Mouse (Mus musculus) MEL (cell line): ENCODE measurements around the gene Ltn1. TPM values are rescaled to one million over a fixed set of nuclear protein-coding genes. Genes with fewer than 3 reads are reported as not detected.

Experiments
- DNase-seq: peaks from one replicate; pipeline ENCODE4 v3.0.0; 2011; ENCODE audit warnings: low read depth, low spot score
- H3K27ac ChIP-seq: 2 replicates; pipeline ENCODE4 v1.5.1; 2012; ENCODE audit warnings: low read depth, mild to moderate bottlenecking, control low read depth, low read length, moderate library complexity; ENCODE audit not compliant: control insufficient read depth
- H3K27me3 ChIP-seq, 2 experiments: fragments of 150-350 bp in 1 of 2; sonication (generic) in 1 of 2; 2 replicates each; pipeline ENCODE4 v1.6.1; 2012; ENCODE audit warnings: low read length in 2 of 2, mild to moderate bottlenecking in 2 of 2, improper control_type of control experiment in 1 of 2, moderate library complexity in 1 of 2; ENCODE audit not compliant: insufficient read depth in 2 of 2, control insufficient read depth in 1 of 2
- H3K36me3 ChIP-seq, 2 experiments: 2 replicates each; pipeline ENCODE4 v1.6.1; 2012 to 2014; ENCODE audit warnings: low read length in 2 of 2, improper control_type of control experiment in 1 of 2, inconsistent platforms in 1 of 2, mild to moderate bottlenecking in 1 of 2; ENCODE audit not compliant: insufficient read depth in 2 of 2, control insufficient read depth in 1 of 2
- H3K4me1 ChIP-seq, 2 experiments: fragments of 150-350 bp in 1 of 2; sonication (generic) in 1 of 2; 2 replicates each; pipeline ENCODE4 v1.6.1; 2012; ENCODE audit warnings: low read length in 2 of 2, improper control_type of control experiment in 1 of 2, mild to moderate bottlenecking in 1 of 2; ENCODE audit not compliant: insufficient read depth in 2 of 2, control insufficient read depth in 1 of 2
- H3K4me3 ChIP-seq, 2 experiments: fragments of 150-350 bp in 1 of 2; sonication (generic) in 1 of 2; 2 replicates each; pipeline ENCODE4 v1.5.1; 2012; ENCODE audit warnings: low read depth in 2 of 2, low read length in 2 of 2, mild to moderate bottlenecking in 2 of 2, moderate library complexity in 2 of 2, control low read depth in 1 of 2, improper control_type of control experiment in 1 of 2; ENCODE audit not compliant: control insufficient read depth in 1 of 2, insufficient read depth in 1 of 2
- H3K79me2 ChIP-seq: 2 replicates; pipeline ENCODE4 v1.6.1; 2012; ENCODE audit warnings: mild to moderate bottlenecking, low read length, moderate library complexity; ENCODE audit not compliant: control insufficient read depth, poor library complexity, insufficient read depth
- H3K9ac ChIP-seq: 2 replicates; pipeline ENCODE4 v1.6.1; 2012; ENCODE audit warnings: low read depth, mild to moderate bottlenecking, control low read depth, low read length, moderate library complexity; ENCODE audit not compliant: control insufficient read depth, poor library complexity, severe bottlenecking
- H3K9me3 ChIP-seq: fragments of 150-350 bp; sonication (generic); replicated peaks from 2 replicates; pipeline ENCODE4 v1.6.1; 2012; ENCODE audit warnings: mild to moderate bottlenecking, low read length, improper control_type of control experiment, moderate library complexity; ENCODE audit not compliant: insufficient read depth
- BHLHE40 ChIP-seq: IDR thresholded peaks from 2 replicates; pipeline ENCODE4 v1.6.1; 2012; ENCODE audit warnings: low read depth, mild to moderate bottlenecking, inconsistent platforms, low read length, improper control_type of control experiment, borderline replicate concordance
- CHD2 ChIP-seq: IDR thresholded peaks from 2 replicates; pipeline ENCODE4 v1.6.1; 2011; ENCODE audit warnings: low read length, improper control_type of control experiment
- CTCF ChIP-seq, 3 experiments: IDR thresholded peaks in 2 of 3; conservative IDR thresholded peaks in 1 of 3; 2 replicates each; pipeline ENCODE4 v1.5.1; 2011 to 2012; ENCODE audit warnings: low read length in 3 of 3, low read depth in 2 of 3, mild to moderate bottlenecking in 2 of 3, improper control_type of control experiment in 1 of 3, inconsistent platforms in 1 of 3, mixed read lengths in 1 of 3, moderate library complexity in 1 of 3; ENCODE audit not compliant: control insufficient read depth in 1 of 3, insufficient read depth in 1 of 3, poor library complexity in 1 of 3, severe bottlenecking in 1 of 3
- E2F4 ChIP-seq: IDR thresholded peaks from 2 replicates; pipeline ENCODE4 v1.6.1; 2011; ENCODE audit warnings: low read depth, low read length, improper control_type of control experiment, borderline replicate concordance
- ETS1 ChIP-seq: IDR thresholded peaks from 2 replicates; pipeline ENCODE4 v1.6.1; 2012; ENCODE audit warnings: low read depth, mild to moderate bottlenecking, inconsistent platforms, low read length, improper control_type of control experiment, moderate library complexity
- GABPA ChIP-seq: IDR thresholded peaks from 2 replicates; pipeline ENCODE4 v1.6.1; 2012; ENCODE audit warnings: low read depth, mild to moderate bottlenecking, inconsistent platforms, low read length, improper control_type of control experiment, moderate library complexity
- GATA1 ChIP-seq: IDR thresholded peaks from 2 replicates; pipeline ENCODE4 v1.6.1; 2011; ENCODE audit warnings: low read depth, low read length, improper control_type of control experiment
- HCFC1 ChIP-seq: IDR thresholded peaks from 2 replicates; pipeline ENCODE4 v1.6.1; 2012; ENCODE audit warnings: low read depth, mild to moderate bottlenecking, inconsistent platforms, low read length, improper control_type of control experiment, moderate library complexity
- KAT2A ChIP-seq: conservative IDR thresholded peaks from 2 replicates; pipeline ENCODE4 v1.6.1; 2012; ENCODE audit warnings: low read depth, low read length, improper control_type of control experiment, inconsistent platforms
- MAFK ChIP-seq: IDR thresholded peaks from 2 replicates; pipeline ENCODE4 v1.6.1; 2011; ENCODE audit warnings: low read depth, mild to moderate bottlenecking, low read length, improper control_type of control experiment, borderline replicate concordance
- MAZ ChIP-seq: IDR thresholded peaks from 2 replicates; pipeline ENCODE4 v1.6.1; 2012; ENCODE audit warnings: low read depth, mild to moderate bottlenecking, inconsistent platforms, low read length, improper control_type of control experiment
- MXI1 ChIP-seq: IDR thresholded peaks from 2 replicates; pipeline ENCODE4 v1.6.1; 2011; ENCODE audit warnings: mild to moderate bottlenecking, low read depth, low read length, improper control_type of control experiment
- NELFE ChIP-seq: IDR thresholded peaks from 2 replicates; pipeline ENCODE4 v1.6.1; 2011; ENCODE audit warnings: low read depth, low read length, improper control_type of control experiment
- POLR2A ChIP-seq, 2 experiments: IDR thresholded peaks; 2 replicates each; pipeline ENCODE4 v1.6.1; 2011 to 2012; ENCODE audit warnings: low read length in 2 of 2, mild to moderate bottlenecking in 2 of 2, control low read depth in 1 of 2, improper control_type of control experiment in 1 of 2, low read depth in 1 of 2, moderate library complexity in 1 of 2; ENCODE audit not compliant: control insufficient read depth in 1 of 2, insufficient read depth in 1 of 2, poor library complexity in 1 of 2
- RAD21 ChIP-seq: IDR thresholded peaks from 2 replicates; pipeline ENCODE4 v1.6.1; 2011; ENCODE audit warnings: mild to moderate bottlenecking, low read depth, low read length, improper control_type of control experiment
- RCOR1 ChIP-seq: IDR thresholded peaks from 2 replicates; pipeline ENCODE4 v1.6.1; 2012; ENCODE audit warnings: low read depth, mild to moderate bottlenecking, inconsistent platforms, low read length, improper control_type of control experiment
- SMC3 ChIP-seq: IDR thresholded peaks from 2 replicates; pipeline ENCODE4 v1.6.1; 2011; ENCODE audit warnings: low read depth, low read length, improper control_type of control experiment
- TAL1 ChIP-seq: IDR thresholded peaks from 2 replicates; pipeline ENCODE4 v1.6.1; 2012; ENCODE audit warnings: mild to moderate bottlenecking, inconsistent platforms, low read length, moderate library complexity, mixed read lengths
- TBP ChIP-seq: IDR thresholded peaks from 2 replicates; pipeline ENCODE4 v1.8.0; 2011; ENCODE audit warnings: low read depth, low read length, improper control_type of control experiment
- TCF12 ChIP-seq: IDR thresholded peaks from 2 replicates; pipeline ENCODE4 v1.6.1; 2014; ENCODE audit warnings: low read depth, mild to moderate bottlenecking, inconsistent platforms, low read length, improper control_type of control experiment, moderate library complexity
- USF1 ChIP-seq: IDR thresholded peaks from 2 replicates; pipeline ENCODE4 v1.6.1; 2014; ENCODE audit warnings: low read depth, mild to moderate bottlenecking, inconsistent platforms, low read length, improper control_type of control experiment, moderate library complexity
- ZC3H11A ChIP-seq: IDR thresholded peaks from 2 replicates; pipeline ENCODE4 v1.6.1; 2012; ENCODE audit warnings: low read depth, mild to moderate bottlenecking, inconsistent platforms, low read length, improper control_type of control experiment
- ZKSCAN1 ChIP-seq: IDR thresholded peaks from 2 replicates; pipeline ENCODE4 v1.6.1; 2012; ENCODE audit warnings: low read depth, mild to moderate bottlenecking, inconsistent platforms, low read length, improper control_type of control experiment, moderate library complexity
- ZNF384 ChIP-seq: IDR thresholded peaks from 2 replicates; pipeline ENCODE4 v1.6.1; 2012; ENCODE audit warnings: low read depth, mild to moderate bottlenecking, inconsistent platforms, low read length, improper control_type of control experiment
- polyA plus RNA-seq, 2 experiments: library from polyadenylated mRNA; stranded (reverse) in 1 of 2; unstranded in 1 of 2; fragments of >175 nt in 1 of 2; fragments of >200 nt in 1 of 2; gene quantifications; 2 replicates each; pipeline versions ENCODE4 v1.2.1 to v1.2.4; 2012; ENCODE audit warnings: low replicate concordance in 2 of 2, low read depth in 1 of 2; ENCODE audit not compliant: insufficient read length in 2 of 2, insufficient read depth in 1 of 2, missing spikeins in 1 of 2
- total RNA-seq: library from RNA; depleted of rRNA; stranded (reverse); fragments of 300-350 nt; gene quantifications from 2 replicates; pipeline ENCODE4 v1.2.3, GENCODE M21; 2012

The Ltn1 gene
- total and polyA plus RNA-seq, 3 experiments, result 16.0 to 55.9 (median 22.3) TPM

DNA sequence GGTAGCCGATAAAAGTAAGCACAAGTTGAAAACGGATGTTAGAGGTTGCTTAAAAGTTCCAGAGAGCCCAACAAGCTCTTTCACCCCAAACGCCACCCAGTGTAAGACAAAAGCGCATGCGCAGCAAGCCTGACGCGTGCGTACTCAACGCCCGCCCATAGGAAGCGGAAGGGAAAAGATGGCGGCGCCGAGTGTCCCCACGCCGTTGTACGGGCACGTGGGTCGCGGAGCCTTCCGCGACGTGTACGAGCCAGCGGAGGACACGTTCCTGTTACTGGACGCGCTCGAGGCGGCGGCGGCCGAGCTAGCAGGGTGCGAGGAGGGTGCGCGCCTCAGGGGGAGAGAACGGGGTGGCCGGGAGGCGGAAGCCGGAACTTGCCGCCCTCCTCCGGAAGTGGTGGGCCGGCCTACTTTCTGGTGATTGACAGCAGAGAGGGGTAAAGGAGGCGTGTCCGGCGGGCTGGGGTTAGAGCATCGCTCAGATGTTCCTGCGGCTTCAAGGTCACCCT lies 78.3 kb downstream of the Ltn1 start, which contains the start of gene N6amt1 (continued):
- TF ChIP-seq POLR2A (IDR thresholded peaks at IDR 0.05; ENCODE audit: control insufficient read depth in 1 of 2, insufficient read depth in 1 of 2, low read depth in 1 of 2, low read length in 2 of 2, poor library complexity in 1 of 2) (peak; percentile 64 to 87; a peak in 3 of 4 replicates), GABPA (0 out of 2 replicates have a peak, but pooled peaks have one; percentile 48), USF1 (peak; percentile 53; the same call in 1 of the 2 replicates), ETS1 (no peak; the same call in 1 of the 2 replicates), TAL1 (no peak), MAZ (peak; percentile 70), CTCF (IDR thresholded peaks at IDR 0.05 in 2 of 3, conservative IDR thresholded peaks at IDR 0.05 in 1 of 3; ENCODE audit: control insufficient read depth in 1 of 3, insufficient read depth in 1 of 3, low read depth in 2 of 3, low read length in 3 of 3, poor library complexity in 1 of 3, severe bottlenecking in 1 of 3) (no peak), CHD2 (no peak), TCF12 (peak; percentile 79), KAT2A (peak; percentile 66; the same call in 1 of the 2 replicates), NELFE (peak; percentile 93), SMC3 (no peak), MXI1 (peak; percentile 93), BHLHE40 (no peak; the same call in 1 of the 2 replicates), TBP (peak; percentile 87), MAFK (no peak), GATA1 (no peak), HCFC1 (peak; percentile 86), ZKSCAN1 (no peak), RCOR1 (peak; percentile 20; the same call in 1 of the 2 replicates), RAD21 (no peak), E2F4 (peak; percentile 64; the same call in 1 of the 2 replicates)
- TF ChIP-seq, all 39 proteins: peak for 19

DNA sequence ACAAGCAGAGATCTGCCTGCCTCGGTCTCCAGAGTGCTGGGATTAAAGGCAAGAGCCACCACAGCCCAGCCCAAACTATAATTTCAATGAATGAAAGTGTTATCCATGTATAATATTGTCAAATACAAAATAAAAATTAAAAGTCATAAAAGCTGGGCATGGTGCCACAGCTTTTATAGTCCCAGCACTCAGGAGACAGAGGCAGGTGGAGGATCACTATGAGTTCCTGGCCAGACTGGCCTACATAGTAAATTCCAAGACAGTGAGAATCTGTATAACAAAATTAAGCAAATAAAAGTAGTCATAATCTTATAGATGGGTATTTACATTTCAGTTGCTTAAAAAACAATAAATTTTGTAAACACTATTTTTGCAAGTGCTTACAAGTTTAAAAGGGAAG lies 78.8 kb downstream of the Ltn1 start:
- DNase-seq, result no peak
- Histone ChIP-seq H3K9me3 (no peaks in the 10 kb centered on the region), H3K27me3 (no peaks in the 10 kb centered on the region), H3K9ac (peak overlapping the region; percentile 99), H3K4me1 (no peaks in the 10 kb centered on the region), H3K79me2 (peaks cover 2% of the 10 kb centered on the region; the same call in 1 of the 2 replicates), H3K4me3 (peak overlapping the region in 1 of 2 experiments; percentile 89; a peak in 2 of 4 replicates), H3K36me3 (peaks cover 0 to 10% of the 10 kb centered on the region in 2 experiments; a peak in 3 of 4 replicates), H3K27ac (no peak overlapping the region)
- TF ChIP-seq ZNF384 (no peak), ZC3H11A (no peak), TBP (no peak), HCFC1 (no peak), TCF12 (no peak), RCOR1 (no peak)
